Mouse (Mus musculus) mouse trophoblast stem cell (cell line): Measurements from ENCODE around the gene Gm20671.
"Not testable (repeated sequence)": the region's sequence is repeated elsewhere in the genome, so short reads cannot be mapped to it uniquely, and the experiment has no call there.

ENCODE experiments used
- in situ Hi-C, 2 experiments: fragments of 300-500 bp; cut with MseI, MboI; formaldehyde crosslinking; loops; 2 replicates in 1 of 2; 3 replicates in 1 of 2; pipeline ENCODE4 v1.15.1; 2025

Gene Gm20671

GRCm38 (mm10) chr5:32735779-32736178 lies 91.1 kb downstream of the Gm20671 start:
- in situ Hi-C loops, result no loop called here

GRCm38 (mm10) chr5:32733892-32734291 lies 93.0 kb downstream of the Gm20671 start:
- in situ Hi-C loops, result not testable (repeated sequence)

GRCm38 (mm10) chr5:32728851-32729250 lies 98.1 kb downstream of the Gm20671 start:
- in situ Hi-C loops, result no loop called here

DNA sequence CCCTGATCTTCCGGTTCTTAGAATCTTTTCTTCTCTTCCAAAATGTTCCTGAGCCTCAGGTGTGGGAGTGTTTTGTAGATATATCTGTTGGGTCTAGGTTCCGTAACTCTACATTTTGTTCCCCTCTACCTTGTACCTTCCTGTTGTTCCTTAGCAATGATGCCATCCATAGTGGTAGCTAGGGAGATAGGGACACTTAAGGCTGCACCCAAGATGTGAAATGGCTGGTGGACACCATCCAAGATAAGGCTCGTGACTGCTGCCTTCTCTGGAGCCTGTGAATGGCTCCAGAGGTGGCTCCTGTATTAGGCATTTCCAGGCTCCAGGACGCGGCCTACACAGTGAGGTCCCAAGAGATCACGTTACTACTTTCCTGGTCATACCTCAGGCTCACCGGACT lies 98.6 kb downstream of the Gm20671 start:
- in situ Hi-C loops, result no loop called here

- in situ Hi-C loops, result not testable (repeated sequence)
These were observed 101.5 kb downstream of the Gm20671 start for GRCm38 (mm10) chr5:32725397-32725796.

- in situ Hi-C loops, result no loop called here
These were observed 102.9 kb downstream of the Gm20671 start for GRCm38 (mm10) chr5:32723981-32724380.

- in situ Hi-C loops, result not testable (repeated sequence)
These were observed 104.2 kb downstream of the Gm20671 start for GRCm38 (mm10) chr5:32722711-32723110.

GRCm38 (mm10) chr5:32722263-32722662 lies 104.6 kb downstream of the Gm20671 start:
- in situ Hi-C loops, result no loop called here

DNA sequence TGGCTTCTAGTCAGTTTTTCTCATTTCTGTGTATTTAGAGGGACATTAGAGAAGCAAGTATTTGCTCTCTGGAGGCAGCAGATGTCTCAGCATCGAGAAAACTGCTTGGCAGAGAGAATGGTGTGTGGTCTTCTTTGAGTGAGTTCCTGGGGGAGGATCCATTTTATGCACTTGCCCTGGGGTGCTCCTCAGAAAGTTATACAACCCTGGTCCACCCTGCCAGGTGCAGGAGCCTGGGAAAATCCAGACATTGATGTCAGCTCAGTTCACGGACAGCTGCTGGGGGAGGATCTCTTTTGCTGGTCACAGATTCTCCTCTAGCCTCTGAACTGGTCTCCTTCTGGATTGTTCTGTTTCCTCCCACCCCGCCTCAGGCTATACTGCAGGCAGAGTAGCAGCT lies 105.6 kb downstream of the Gm20671 start:
- in situ Hi-C loops, result no loop called here

GRCm38 (mm10) chr5:32720416-32720815 lies 106.5 kb downstream of the Gm20671 start:
- in situ Hi-C loops, result no loop called here

DNA sequence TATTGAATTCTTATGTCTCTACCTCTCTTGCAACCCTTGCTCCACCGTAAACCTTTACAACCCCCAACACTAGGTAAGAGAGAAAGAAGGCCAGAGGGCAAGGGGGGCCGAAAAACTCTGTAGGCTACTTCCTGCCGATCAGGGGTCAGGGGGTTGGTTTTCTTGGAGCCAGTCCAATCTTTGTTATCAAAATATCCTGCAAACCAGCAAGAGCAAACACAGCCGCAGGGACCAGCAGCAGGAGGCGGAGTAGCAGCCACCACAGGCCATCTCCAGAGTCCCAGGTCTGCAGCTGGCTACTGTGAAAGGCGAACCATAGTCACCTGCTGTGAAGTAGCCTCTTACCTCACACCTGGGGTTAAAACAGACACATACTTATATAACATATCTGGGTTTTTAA lies 108.0 kb downstream of the Gm20671 start:
- in situ Hi-C loops, result no loop called here

DNA sequence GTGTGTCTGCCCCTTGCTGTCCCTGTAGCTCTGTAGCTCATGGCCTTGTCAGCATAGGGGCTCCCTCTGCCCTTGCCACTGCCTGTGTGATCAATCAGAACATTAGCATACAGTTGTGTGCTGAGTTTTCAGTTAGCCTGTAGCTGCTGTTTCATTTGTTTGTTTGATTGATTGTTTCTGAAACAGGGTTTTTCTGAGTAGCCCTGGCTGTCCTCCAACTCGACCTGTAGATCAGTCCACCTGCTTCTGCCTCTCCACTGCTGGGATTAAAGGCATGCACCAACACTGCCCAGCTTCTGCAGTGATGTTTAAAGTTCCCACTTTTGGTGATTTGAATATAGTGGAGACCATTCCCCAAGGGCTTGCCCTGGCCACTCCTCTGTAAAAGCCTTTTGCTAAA lies 109.2 kb downstream of the Gm20671 start:
- in situ Hi-C loops, result no loop called here

DNA sequence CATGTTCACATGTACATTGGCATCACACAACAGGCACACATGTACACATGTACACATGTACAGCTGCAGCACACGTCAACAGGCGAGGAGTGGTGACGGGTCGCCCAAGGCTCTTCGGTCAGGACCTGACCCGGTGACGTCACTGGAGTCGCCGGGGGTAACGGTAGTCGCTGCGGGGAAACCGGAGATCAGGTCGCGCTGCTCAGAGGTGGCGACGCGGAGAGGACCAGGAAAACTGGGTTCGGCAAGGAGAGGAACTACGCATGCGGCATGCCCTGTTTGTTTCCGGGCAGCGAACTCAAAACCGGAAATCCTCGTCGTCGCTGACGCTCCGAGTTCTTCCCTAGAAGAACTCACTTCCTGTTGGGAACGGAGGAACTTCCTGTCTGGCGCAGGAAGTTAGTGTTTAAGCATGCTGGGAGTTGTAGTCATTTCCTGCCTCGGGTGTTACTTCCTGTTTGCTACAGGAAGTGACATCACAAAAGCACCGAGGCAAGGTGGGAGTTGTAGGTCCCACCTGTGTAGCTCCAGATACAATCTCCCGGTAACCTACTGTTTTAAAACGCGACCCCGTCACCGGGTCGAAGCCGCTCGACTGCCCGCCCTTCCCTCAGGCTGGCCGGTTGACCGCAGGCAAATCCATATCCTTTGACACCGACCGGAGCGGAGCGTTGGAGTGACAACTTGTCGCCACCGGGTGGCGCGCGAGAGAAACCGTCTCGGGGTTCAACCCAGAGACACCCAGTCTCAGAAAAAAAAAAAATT lies 113.0 kb downstream of the Gm20671 start:
- in situ Hi-C loops, result no loop called here

- in situ Hi-C loops, result no loop called here
These were observed 113.7 kb downstream of the Gm20671 start for GRCm38 (mm10) chr5:32713042-32713702.

GRCm38 (mm10) chr5:32712221-32713041 lies 114.5 kb downstream of the Gm20671 start:
- in situ Hi-C loops, result no loop called here

- in situ Hi-C loops, result no loop called here
These were observed 115.4 kb downstream of the Gm20671 start for GRCm38 (mm10) chr5:32711485-32711884.

- in situ Hi-C loops, result no loop called here
These were observed 120.6 kb downstream of the Gm20671 start for GRCm38 (mm10) chr5:32706226-32706780.

GRCm38 (mm10) chr5:32697208-32697867 lies 129.6 kb downstream of the Gm20671 start:
- in situ Hi-C loops, result no loop called here

GRCm38 (mm10) chr5:32693411-32693810 lies 133.5 kb downstream of the Gm20671 start:
- in situ Hi-C loops, result no loop called here
